Mouse (Mus musculus) midbrain, embryonic 12.5 days (tissue): ENCODE data around the gene Gm10230. TPM values are rescaled to one million over a fixed set of nuclear protein-coding genes. Genes with fewer than 3 reads are reported as not detected.
"Not testable (repeated sequence)": the region's sequence is repeated elsewhere in the genome, so short reads cannot be mapped to it uniquely, and the experiment has no call there.

Experiments used
- ATAC-seq: fragments of 200-750 bp; cut with Nextera tagmentation; 2 replicates; pipeline ENCODE4 v1.8.0; 2017; ENCODE audit warnings: low read depth, moderate TSS enrichment, moderate library complexity; ENCODE audit not compliant: low FRiP score
- H3K27ac ChIP-seq: fragments of 300-500 bp; sonication (generic); replicated peaks from 2 replicates; pipeline ENCODE4 v1.5.1; 2016; ENCODE audit warnings: mild to moderate bottlenecking
- H3K27me3 ChIP-seq: fragments of 300-500 bp; sonication (generic); 2 replicates; pipeline ENCODE4 v1.6.1; 2016; ENCODE audit warnings: mild to moderate bottlenecking
- H3K36me3 ChIP-seq: fragments of 300-500 bp; sonication (generic); 2 replicates; pipeline ENCODE4 v1.6.1; 2016
- H3K4me1 ChIP-seq: fragments of 300-500 bp; sonication (generic); 2 replicates; pipeline ENCODE4 v1.6.1; 2016
- H3K4me2 ChIP-seq: fragments of 300-500 bp; sonication (generic); replicated peaks from 2 replicates; pipeline ENCODE4 v1.6.1; 2016; ENCODE audit warnings: mild to moderate bottlenecking, moderate library complexity
- H3K4me3 ChIP-seq: fragments of 300-500 bp; sonication (generic); 2 replicates; pipeline ENCODE4 v1.5.1; 2016; ENCODE audit warnings: mild to moderate bottlenecking
- H3K9ac ChIP-seq: fragments of 300-500 bp; sonication (generic); replicated peaks from 2 replicates; pipeline ENCODE4 v1.6.1; 2016; ENCODE audit warnings: mild to moderate bottlenecking, moderate library complexity
- H3K9me3 ChIP-seq: fragments of 300-500 bp; sonication (generic); 2 replicates; pipeline ENCODE4 v1.6.1; 2016; ENCODE audit warnings: mild to moderate bottlenecking
- WGBS: fragments of 180-500 bp; shearing (Covaris S2); methylation state at CpG from one replicate; pipeline ENCODE4 v1.1.7; 2016; 5-methylcytosine and 5-hydroxymethylcytosine counted together
- microRNA-seq: library from miRNA; unstranded; fragments of <30 nt; microRNA quantifications from one replicate; pipeline ENCODE4, GENCODE M21; 2017
- polyA plus RNA-seq: library from polyadenylated mRNA; unstranded; fragments of >200 nt; fragmentation: Nextera tagmentation; extraction: Ambion mirVana; gene quantifications from 2 replicates; pipeline ENCODE4 v1.2.1, GENCODE M21; 2016

Gene Gm10230
- not detected in 2 replicates for polyA plus RNA-seq

GRCm38 (mm10) chrX:27494782-27495181, at the start of gene Gm10230:
TSS of gene Gm10230 (minus strand) at chrX:27494882.
- not testable (repeated sequence) for H3K27me3 ChIP-seq, H3K36me3 ChIP-seq, H3K27ac ChIP-seq, H3K4me2 ChIP-seq, H3K9me3 ChIP-seq, ATAC-seq, H3K4me3 ChIP-seq, H3K9ac ChIP-seq, H3K4me1 ChIP-seq
- no CpG with 5 or more reads among the region's 7 CpGs for WGBS

Small RNA genes lying within 50 kb of the gene (microRNA-seq; reads per million reads assigned to microRNA genes)
- gene Gm44452, result not detected
